Mouse (Mus musculus) limb, embryonic 12.5 days (tissue): Measurements from ENCODE around the gene Dhrs3. TPM values are rescaled to one million over a fixed set of nuclear protein-coding genes. Genes with fewer than 3 reads are reported as not detected.

Experiments used
- ATAC-seq: fragments of 200-750 bp; cut with Nextera tagmentation; 2 replicates; pipeline ENCODE4 v1.8.0; 2017; ENCODE audit warnings: low read depth, moderate TSS enrichment; ENCODE audit not compliant: insufficient number of reproducible peaks, insufficient read depth, low FRiP score, low TSS enrichment
- H3K27ac ChIP-seq: fragments of 300-500 bp; sonication (generic); 2 replicates; pipeline ENCODE4 v1.5.1; 2016; ENCODE audit warnings: mild to moderate bottlenecking, moderate library complexity
- H3K27me3 ChIP-seq: fragments of 300-500 bp; sonication (generic); 2 replicates; pipeline ENCODE4 v1.6.1; 2016; ENCODE audit warnings: mild to moderate bottlenecking, moderate library complexity
- H3K36me3 ChIP-seq: fragments of 300-500 bp; sonication (generic); 2 replicates; pipeline ENCODE4 v1.6.1; 2016; ENCODE audit warnings: mild to moderate bottlenecking, moderate library complexity
- H3K4me1 ChIP-seq: fragments of 300-500 bp; sonication (generic); replicated peaks from 2 replicates; pipeline ENCODE4 v1.6.1; 2016
- H3K4me2 ChIP-seq: fragments of 300-500 bp; sonication (generic); 2 replicates; pipeline ENCODE4 v1.6.1; 2016; ENCODE audit warnings: mild to moderate bottlenecking, moderate library complexity
- H3K4me3 ChIP-seq: fragments of 300-500 bp; sonication (generic); replicated peaks from 2 replicates; pipeline ENCODE4 v1.5.1; 2016; ENCODE audit warnings: mild to moderate bottlenecking
- H3K9ac ChIP-seq: fragments of 300-500 bp; sonication (generic); replicated peaks from 2 replicates; pipeline ENCODE4 v1.6.1; 2016; ENCODE audit warnings: mild to moderate bottlenecking, moderate library complexity
- H3K9me3 ChIP-seq: fragments of 300-500 bp; sonication (generic); 2 replicates; pipeline ENCODE4 v1.6.1; 2016; ENCODE audit warnings: mild to moderate bottlenecking, moderate library complexity
- WGBS: fragments of 180-500 bp; shearing (Covaris S2); methylation state at CpG from one replicate; pipeline ENCODE4 v1.1.7; 2016; 5-methylcytosine and 5-hydroxymethylcytosine counted together
- polyA plus RNA-seq: library from polyadenylated mRNA; unstranded; fragments of >200 nt; fragmentation: Nextera tagmentation; extraction: Ambion mirVana; gene quantifications from 2 replicates; pipeline ENCODE4 v1.2.1, GENCODE M21; 2016

The Dhrs3 gene
- polyA plus RNA-seq, 1 experiment from 2014 or later, result 62.7 TPM

- Histone ChIP-seq H3K9me3 (no peaks in the 10 kb centered on the region), H3K27ac (no peak overlapping the region), H3K4me2 (no peak overlapping the region), H3K4me1 (peaks cover 5% of the 10 kb centered on the region; the same call in 1 of the 2 replicates), H3K4me3 (no peak overlapping the region), H3K36me3 (no peaks in the 10 kb centered on the region), H3K9ac (no peak overlapping the region), H3K27me3 (no peaks in the 10 kb centered on the region)
- ATAC-seq, result no peak
- 75% methylated on average over 2 of the region's 2 CpGs for WGBS
Measured at GRCm38 (mm10) chr4:144957721-144958120, 65.1 kb downstream of the Dhrs3 start.

DNA sequence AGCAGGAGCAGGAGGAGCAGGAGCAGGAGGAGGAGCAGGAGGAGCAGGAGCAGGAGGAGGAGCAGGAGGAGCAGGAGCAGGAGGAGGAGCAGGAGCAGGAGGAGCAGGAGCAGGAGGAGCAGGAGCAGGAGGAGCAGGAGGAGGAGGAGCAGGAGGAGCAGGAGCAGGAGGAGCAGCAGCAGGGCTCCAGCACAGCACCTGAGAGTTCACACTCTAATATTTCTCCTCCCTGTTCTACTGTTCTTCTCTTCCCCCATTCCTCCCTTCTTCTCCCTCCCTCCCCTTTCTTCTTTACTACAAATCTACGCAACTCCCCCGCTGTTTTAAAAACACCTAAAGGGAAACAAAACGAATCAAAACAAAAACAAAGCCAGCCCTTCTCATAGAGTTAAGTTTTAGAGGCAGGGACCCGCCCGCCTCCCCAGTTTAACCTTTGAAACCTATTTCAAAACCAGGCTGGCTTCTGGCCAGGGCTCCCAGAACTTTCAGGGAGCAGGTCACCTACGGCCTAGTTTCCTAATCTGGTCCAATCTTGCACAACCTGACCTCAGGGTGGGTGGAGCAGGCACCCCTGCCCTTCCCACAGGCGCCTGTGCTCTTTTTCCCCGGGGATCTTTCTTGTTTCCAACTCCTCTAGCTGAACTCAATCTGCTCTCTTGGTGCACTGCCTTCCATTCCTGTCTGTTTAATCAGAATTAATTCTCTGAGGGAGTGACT is 67.7 kb downstream of the Dhrs3 start:
- peaks cover 5% of the 10 kb centered on the region; the same call in 1 of the 2 replicates for H3K4me1 ChIP-seq
- H3K4me2 ChIP-seq, result no peak overlapping the region
- no peak overlapping the region for H3K9ac ChIP-seq
- no peaks in the 10 kb centered on the region for H3K36me3 ChIP-seq
- H3K9me3 ChIP-seq, result no peaks in the 10 kb centered on the region
- no peak for ATAC-seq
- WGBS, result 62% methylated on average over 8 of the region's 8 CpGs
- H3K27ac ChIP-seq, result peak overlapping the region; percentile 35; the same call in 1 of the 2 replicates
- H3K4me3 ChIP-seq, result no peak overlapping the region
- no peaks in the 10 kb centered on the region for H3K27me3 ChIP-seq

DNA sequence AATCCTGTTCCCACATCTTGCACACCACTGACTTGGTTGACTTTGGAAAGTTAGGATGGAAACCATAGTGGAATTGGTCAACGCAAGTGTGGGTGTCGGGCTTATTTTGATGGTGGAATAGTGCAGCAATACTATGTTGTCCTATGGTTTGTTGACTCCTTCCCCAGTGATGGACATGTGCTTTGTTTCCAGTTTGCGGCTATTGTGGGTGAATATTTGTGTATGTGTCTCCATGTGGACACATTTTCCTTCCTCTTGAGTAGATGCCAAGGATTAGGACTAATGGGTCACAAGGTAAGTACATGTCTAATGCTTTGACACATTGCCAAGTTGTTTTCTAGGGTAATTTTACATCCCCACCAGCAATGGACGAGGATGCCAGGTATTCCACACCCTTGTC is 68.6 kb downstream of the Dhrs3 start:
- Histone ChIP-seq H3K9me3 (no peaks in the 10 kb centered on the region), H3K27ac (no peak overlapping the region), H3K4me2 (no peak overlapping the region), H3K27me3 (no peaks in the 10 kb centered on the region), H3K4me1 (peaks cover 5% of the 10 kb centered on the region; the same call in 1 of the 2 replicates), H3K4me3 (no peak overlapping the region), H3K9ac (no peak overlapping the region), H3K36me3 (no peaks in the 10 kb centered on the region)
- WGBS, result 90% methylated on average over 4 of the region's 4 CpGs
- ATAC-seq, result no peak

GRCm38 (mm10) chr4:144961696-144962095 is 69.1 kb downstream of the Dhrs3 start:
- 90% methylated on average over 3 of the region's 3 CpGs for WGBS

DNA sequence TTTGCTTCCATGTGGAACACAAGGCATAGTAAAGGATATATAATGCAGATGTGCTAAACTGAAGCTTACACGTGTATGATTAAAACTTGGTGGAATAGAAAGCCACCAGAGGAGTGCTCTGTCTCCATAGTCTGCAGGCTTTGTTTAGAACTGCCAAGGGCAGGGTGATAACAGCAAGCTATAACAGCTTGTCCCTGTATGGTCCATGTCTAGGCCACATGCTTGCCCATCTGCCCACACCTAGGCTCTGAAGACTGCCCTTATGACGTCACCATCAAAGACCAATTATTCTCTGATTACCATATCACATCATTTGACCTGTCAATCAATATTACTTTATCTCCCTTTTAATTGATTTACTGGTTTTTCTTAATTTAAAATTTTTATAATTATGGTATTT is 72.6 kb downstream of the Dhrs3 start:
- Histone ChIP-seq H3K4me2 (no peak overlapping the region), H3K36me3 (peaks cover 5% of the 10 kb centered on the region), H3K9ac (no peak overlapping the region), H3K4me3 (no peak overlapping the region), H3K9me3 (no peaks in the 10 kb centered on the region), H3K4me1 (peaks cover 4% of the 10 kb centered on the region; the same call in 1 of the 2 replicates), H3K27ac (no peak overlapping the region), H3K27me3 (no peaks in the 10 kb centered on the region)
- 85% methylated on average over 2 of the region's 2 CpGs for WGBS
- ATAC-seq, result no peak

More at GRCm38 (mm10) chr4:144961696-144962095, 69.1 kb downstream of the Dhrs3 start:
- Histone ChIP-seq H3K4me3 (no peak overlapping the region), H3K9ac (no peak overlapping the region), H3K27me3 (no peaks in the 10 kb centered on the region), H3K27ac (no peak overlapping the region), H3K4me1 (peaks cover 5% of the 10 kb centered on the region; the same call in 1 of the 2 replicates), H3K36me3 (no peaks in the 10 kb centered on the region), H3K9me3 (no peaks in the 10 kb centered on the region), H3K4me2 (no peak overlapping the region)
- no peak for ATAC-seq

DNA sequence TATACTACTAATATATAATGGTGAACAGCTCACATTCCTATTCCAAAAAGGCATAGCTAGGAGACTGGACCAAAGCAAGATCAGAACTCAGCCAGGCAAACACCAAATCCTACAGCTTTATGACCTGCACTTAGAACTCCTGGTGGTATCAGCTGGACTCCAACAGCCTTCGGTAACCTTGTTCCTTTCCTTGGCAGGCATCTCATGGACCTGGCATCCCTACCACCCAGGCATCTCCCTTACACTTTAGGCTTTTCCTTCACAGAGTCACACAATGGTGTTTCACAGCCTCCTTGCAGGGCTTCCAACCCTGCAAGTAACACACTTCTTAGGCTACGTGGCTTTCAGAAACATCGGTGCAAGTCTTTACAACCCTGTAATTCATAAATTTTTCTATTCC is 75.7 kb downstream of the Dhrs3 start:
- Histone ChIP-seq H3K36me3 (peaks cover 5% of the 10 kb centered on the region), H3K4me2 (no peak overlapping the region), H3K4me3 (no peak overlapping the region), H3K9ac (no peak overlapping the region), H3K9me3 (no peaks in the 10 kb centered on the region), H3K27me3 (no peaks in the 10 kb centered on the region), H3K4me1 (no peaks in the 10 kb centered on the region; the same call in 1 of the 2 replicates), H3K27ac (no peak overlapping the region)
- no peak for ATAC-seq
- WGBS, result 89% methylated on average over 3 of the region's 3 CpGs

DNA sequence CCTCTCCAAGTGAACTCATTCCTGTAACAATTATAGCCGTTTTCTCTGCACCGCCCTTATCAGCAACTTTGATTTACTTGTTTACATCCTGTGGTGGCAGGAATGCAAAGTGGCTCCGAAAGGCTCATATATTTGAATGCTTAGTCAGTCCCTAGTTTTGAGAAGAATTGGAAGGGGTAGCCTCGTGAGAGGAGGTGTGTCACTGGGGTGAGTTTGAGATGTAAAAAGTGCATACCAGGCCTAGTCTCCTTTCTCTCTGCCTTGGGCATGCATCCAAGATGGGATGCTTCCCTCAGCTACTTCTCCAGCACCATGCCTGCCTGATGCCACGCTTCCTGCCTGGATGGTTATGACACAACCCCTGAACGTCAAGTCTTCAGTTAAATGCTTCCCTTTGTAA is 76.4 kb downstream of the Dhrs3 start:
- H3K9me3 ChIP-seq, result no peaks in the 10 kb centered on the region
- no peak overlapping the region for H3K4me3 ChIP-seq
- H3K27me3 ChIP-seq, result no peaks in the 10 kb centered on the region
- H3K4me2 ChIP-seq, result no peak overlapping the region
- H3K9ac ChIP-seq, result no peak overlapping the region
- ATAC-seq, result no peak
- no peak overlapping the region for H3K27ac ChIP-seq
- WGBS, result 50% methylated on average over 6 of the region's 6 CpGs
- H3K4me1 ChIP-seq, result no peaks in the 10 kb centered on the region; the same call in 1 of the 2 replicates
- H3K36me3 ChIP-seq, result peaks cover 5% of the 10 kb centered on the region

DNA sequence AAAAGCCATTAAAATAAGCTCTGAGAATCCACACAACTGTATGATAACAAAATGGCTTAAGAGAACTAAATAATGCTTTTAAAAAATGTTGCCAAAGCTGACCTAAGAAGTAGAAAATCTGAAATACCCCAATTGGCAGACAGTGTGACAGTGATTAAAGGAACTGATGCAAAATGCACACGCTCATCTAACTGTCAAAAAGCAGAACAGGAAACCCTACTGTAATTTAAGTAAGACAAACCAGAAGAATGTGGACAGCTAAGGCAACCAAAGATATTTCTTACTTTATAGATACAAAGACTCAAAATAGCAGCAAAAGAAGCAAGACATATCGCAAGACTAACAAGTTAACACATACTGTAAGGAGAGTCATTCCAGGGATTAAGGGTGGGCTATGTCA is 78.4 kb downstream of the Dhrs3 start:
- H3K27me3 ChIP-seq, result no peaks in the 10 kb centered on the region
- 90% methylated on average over 2 of the region's 2 CpGs for WGBS
- 0 out of 2 replicates have a peak, but pooled peaks cover 4% of the 10 kb centered on the region for H3K4me1 ChIP-seq
- no peak overlapping the region for H3K4me2 ChIP-seq
- no peaks in the 10 kb centered on the region for H3K9me3 ChIP-seq
- no peak for ATAC-seq
- H3K36me3 ChIP-seq, result peaks cover 11% of the 10 kb centered on the region
- no peak overlapping the region for H3K9ac ChIP-seq
- H3K4me3 ChIP-seq, result no peak overlapping the region
- no peak overlapping the region for H3K27ac ChIP-seq

- H3K4me2 ChIP-seq, result no peak overlapping the region
- no peaks in the 10 kb centered on the region for H3K27me3 ChIP-seq
- H3K4me1 ChIP-seq, result peaks cover 10% of the 10 kb centered on the region
- H3K36me3 ChIP-seq, result peaks cover 14% of the 10 kb centered on the region
- no peak overlapping the region for H3K9ac ChIP-seq
- WGBS, result 74% methylated on average over 6 of the region's 6 CpGs
- no peak overlapping the region for H3K4me3 ChIP-seq
- no peaks in the 10 kb centered on the region for H3K9me3 ChIP-seq
- ATAC-seq, result no peak
- no peak overlapping the region for H3K27ac ChIP-seq
Measured at GRCm38 (mm10) chr4:144972948-144973720, 80.5 kb downstream of the Dhrs3 start.

GRCm38 (mm10) chr4:144974458-144974857 is 81.8 kb downstream of the Dhrs3 start:
- peaks cover 23% of the 10 kb centered on the region for H3K4me1 ChIP-seq
- H3K4me3 ChIP-seq, result no peak overlapping the region
- H3K36me3 ChIP-seq, result peaks cover 14% of the 10 kb centered on the region
- no peaks in the 10 kb centered on the region for H3K9me3 ChIP-seq
- WGBS, result 80% methylated on average over 3 of the region's 3 CpGs
- H3K9ac ChIP-seq, result no peak overlapping the region
- no peak for ATAC-seq
- H3K4me2 ChIP-seq, result no peak overlapping the region
- no peaks in the 10 kb centered on the region for H3K27me3 ChIP-seq
- H3K27ac ChIP-seq, result no peak overlapping the region

DNA sequence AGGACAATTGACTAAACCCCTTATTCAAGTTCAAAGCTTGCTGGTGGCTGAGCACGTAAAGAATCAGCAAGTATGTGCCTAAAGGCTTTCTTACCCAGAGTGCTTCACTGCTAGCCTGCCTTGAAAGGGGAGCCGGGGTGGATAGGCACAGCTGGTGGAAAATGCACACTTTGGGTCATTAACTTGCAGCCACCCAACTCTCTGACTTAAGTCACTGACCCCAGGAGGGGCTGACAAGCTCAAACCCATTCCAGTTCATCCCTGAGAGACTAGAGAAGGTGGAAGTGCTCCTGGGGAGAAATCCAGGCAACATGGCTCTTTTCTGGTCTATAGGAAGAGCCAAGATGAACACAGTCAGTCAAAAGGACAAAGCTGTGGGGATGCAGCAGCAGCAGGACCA is 82.9 kb downstream of the Dhrs3 start:
- no peaks in the 10 kb centered on the region for H3K27me3 ChIP-seq
- 46% methylated on average over 2 of the region's 2 CpGs for WGBS
- no peaks in the 10 kb centered on the region for H3K9me3 ChIP-seq
- H3K4me2 ChIP-seq, result no peak overlapping the region
- no peak overlapping the region for H3K4me3 ChIP-seq
- ATAC-seq, result no peak
- H3K36me3 ChIP-seq, result peaks cover 10% of the 10 kb centered on the region; the same call in 1 of the 2 replicates
- H3K9ac ChIP-seq, result no peak overlapping the region
- peak overlapping the region; percentile 23; the same call in 1 of the 2 replicates for H3K27ac ChIP-seq
- H3K4me1 ChIP-seq, result peaks cover 33% of the 10 kb centered on the region
